Mouse (Mus musculus): ENCODE data around the gene Slc25a11. TPM values are rescaled to one million over a fixed set of nuclear protein-coding genes. Genes with fewer than 3 reads are reported as not detected.
A peak's percentile ranks its signal among the peaks of the same experiment; 100 is the strongest.

Gene Slc25a11
- polyA plus RNA-seq, 1 experiment from 2014 or later, result 171 TPM

DNA sequence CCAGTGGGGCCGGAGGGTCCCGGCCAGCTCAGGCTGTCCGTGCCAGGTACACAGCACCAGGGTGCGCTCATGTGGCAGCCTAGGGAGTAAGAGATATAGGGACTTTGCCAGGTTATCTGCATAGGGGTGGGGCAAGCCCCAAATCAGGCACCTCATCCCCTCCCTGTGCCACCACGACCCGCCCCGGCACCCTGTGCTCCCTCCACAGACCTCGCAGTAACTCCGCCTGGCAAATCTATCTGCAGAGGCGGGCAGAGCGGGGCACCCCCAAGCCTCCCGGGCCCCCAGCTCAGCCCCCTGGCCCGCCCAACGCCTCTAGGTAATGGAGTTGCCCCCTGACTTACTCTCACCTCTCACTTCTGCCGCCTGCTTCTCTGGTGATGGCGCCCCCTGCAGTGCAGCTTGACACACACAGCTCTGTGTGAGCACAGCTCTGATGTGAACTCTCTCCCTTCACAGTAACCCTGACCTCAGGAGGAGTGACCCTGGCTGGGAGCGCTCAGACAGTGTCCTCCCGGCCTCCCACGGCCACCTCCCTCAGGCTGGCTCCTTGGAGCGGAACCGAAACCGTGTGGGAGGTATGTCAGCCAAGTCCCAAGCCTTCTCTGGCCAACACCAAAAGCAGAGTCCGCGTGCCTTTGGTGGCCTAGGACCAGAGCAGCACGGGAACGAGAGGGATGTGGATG is 38.8 kb downstream of the Slc25a11 start:
- Histone ChIP-seq H3K4me3 (ENCODE audit: low read length) (no peak overlapping the region), H3K27me3 (ENCODE audit: control insufficient read depth, insufficient read depth, low read length) (no peaks in the 10 kb centered on the region), H3K9me3 (ENCODE audit: control insufficient read depth, low read length) (no peaks in the 10 kb centered on the region), H3K4me1 (ENCODE audit: control insufficient read depth, insufficient read depth, low read length) (0 out of 2 replicates have a peak, but pooled peaks cover 4% of the 10 kb centered on the region), H3K36me3 (ENCODE audit: control insufficient read depth, insufficient read depth, low read length) (peaks cover 95% of the 10 kb centered on the region), H3K27ac (ENCODE audit: low read depth, low read length) (0 out of 2 replicates have a peak overlapping the region, but pooled peaks have one; percentile 17), H3K9ac (ENCODE audit: low read depth, low read length) (0 out of 2 replicates have a peak overlapping the region, but pooled peaks have one; percentile 12), H3K4me2 (replicated peaks; ENCODE audit: low read depth, low read length) (no peak overlapping the region)
- WGBS, result 71% methylated on average over 26 of the region's 26 CpGs
- peak; percentile 65 for ATAC-seq (ENCODE audit: low FRiP score, low TSS enrichment)

DNA sequence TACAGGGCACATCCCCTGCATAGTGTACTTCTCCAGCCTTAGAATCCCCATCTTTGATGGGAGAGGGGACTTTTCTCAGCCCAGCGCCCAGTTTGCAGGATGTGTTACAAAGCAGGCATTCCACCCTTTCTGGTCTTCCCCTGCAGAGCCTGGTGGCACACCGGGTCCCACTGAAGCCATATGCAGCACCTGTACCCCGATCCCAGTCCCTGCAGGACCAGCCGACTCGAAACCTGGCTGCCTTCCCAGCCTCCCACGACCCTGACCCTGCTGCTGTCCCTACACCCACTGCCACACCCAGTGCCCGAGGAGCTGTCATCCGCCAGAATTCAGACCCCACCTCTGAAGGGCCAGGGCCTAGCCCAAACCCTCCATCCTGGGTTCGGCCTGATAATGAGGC is 39.7 kb downstream of the Slc25a11 start:
- ATAC-seq (ENCODE audit: low FRiP score, low TSS enrichment), result no peak
- Histone ChIP-seq H3K4me2 (replicated peaks; ENCODE audit: low read depth, low read length) (no peak overlapping the region), H3K4me1 (ENCODE audit: control insufficient read depth, insufficient read depth, low read length) (0 out of 2 replicates have a peak, but pooled peaks cover 4% of the 10 kb centered on the region), H3K27me3 (ENCODE audit: control insufficient read depth, insufficient read depth, low read length) (no peaks in the 10 kb centered on the region), H3K27ac (ENCODE audit: low read depth, low read length) (no peak overlapping the region), H3K4me3 (ENCODE audit: low read length) (no peak overlapping the region), H3K9me3 (ENCODE audit: control insufficient read depth, low read length) (no peaks in the 10 kb centered on the region), H3K36me3 (ENCODE audit: control insufficient read depth, insufficient read depth, low read length) (peaks cover 86% of the 10 kb centered on the region), H3K9ac (ENCODE audit: low read depth, low read length) (no peak overlapping the region)
- WGBS, result 89% methylated on average over 9 of the region's 9 CpGs

GRCm38 (mm10) chr11:70606717-70607116 is 40.6 kb downstream of the Slc25a11 start:
- no peak overlapping the region for H3K27ac ChIP-seq (ENCODE audit: low read depth, low read length)
- H3K4me1 ChIP-seq (ENCODE audit: control insufficient read depth, insufficient read depth, low read length), result 0 out of 2 replicates have a peak, but pooled peaks cover 4% of the 10 kb centered on the region
- no peak for ATAC-seq (ENCODE audit: low FRiP score, low TSS enrichment)
- WGBS, result 71% methylated on average over 12 of the region's 12 CpGs
- no peaks in the 10 kb centered on the region for H3K9me3 ChIP-seq (ENCODE audit: control insufficient read depth, low read length)
- no peak overlapping the region for H3K9ac ChIP-seq (ENCODE audit: low read depth, low read length)
- no peak overlapping the region for H3K4me3 ChIP-seq (ENCODE audit: low read length)
- H3K4me2 ChIP-seq (replicated peaks; ENCODE audit: low read depth, low read length), result no peak overlapping the region
- H3K27me3 ChIP-seq (ENCODE audit: control insufficient read depth, insufficient read depth, low read length), result no peaks in the 10 kb centered on the region
- H3K36me3 ChIP-seq (ENCODE audit: control insufficient read depth, insufficient read depth, low read length), result peaks cover 86% of the 10 kb centered on the region

DNA sequence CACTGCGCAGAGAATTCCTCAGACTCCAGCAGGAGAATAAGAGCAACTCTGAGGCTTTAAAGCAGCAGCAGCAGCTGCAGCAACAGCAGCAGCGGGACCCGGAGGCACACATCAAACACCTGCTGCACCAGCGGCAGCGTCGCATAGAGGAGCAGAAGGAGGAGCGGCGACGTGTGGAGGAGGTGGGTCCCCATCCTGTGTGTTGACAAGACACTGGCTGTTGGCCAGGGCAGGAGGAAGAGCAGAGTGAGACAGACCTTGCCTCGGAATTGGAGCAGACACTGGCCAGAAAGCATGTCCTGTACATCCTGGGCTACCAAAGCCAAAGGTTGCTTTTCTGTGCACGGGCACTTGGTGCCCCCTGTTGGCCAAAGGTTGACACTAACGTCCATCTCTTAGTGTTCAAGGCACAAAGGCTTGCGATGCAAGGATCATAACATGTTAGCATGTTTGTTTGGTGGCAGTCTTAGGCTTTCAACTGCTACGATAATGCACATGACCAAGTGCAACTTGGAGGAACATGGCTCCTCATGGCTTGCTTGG is 42.2 kb downstream of the Slc25a11 start:
- H3K9ac ChIP-seq (ENCODE audit: low read depth, low read length), result no peak overlapping the region
- no peak overlapping the region for H3K27ac ChIP-seq (ENCODE audit: low read depth, low read length)
- ATAC-seq (ENCODE audit: low FRiP score, low TSS enrichment), result no peak
- 63% methylated on average over 14 of the region's 14 CpGs for WGBS
- no peak overlapping the region for H3K4me3 ChIP-seq (ENCODE audit: low read length)
- peaks cover 75% of the 10 kb centered on the region for H3K36me3 ChIP-seq (ENCODE audit: control insufficient read depth, insufficient read depth, low read length)
- 0 out of 2 replicates have a peak, but pooled peaks cover 4% of the 10 kb centered on the region for H3K4me1 ChIP-seq (ENCODE audit: control insufficient read depth, insufficient read depth, low read length)
- H3K4me2 ChIP-seq (replicated peaks; ENCODE audit: low read depth, low read length), result no peak overlapping the region
- no peaks in the 10 kb centered on the region for H3K9me3 ChIP-seq (ENCODE audit: control insufficient read depth, low read length)
- H3K27me3 ChIP-seq (ENCODE audit: control insufficient read depth, insufficient read depth, low read length), result no peaks in the 10 kb centered on the region

GRCm38 (mm10) chr11:70598451-70598953 is 48.8 kb downstream of the Slc25a11 start:
- Histone ChIP-seq H3K4me3 (ENCODE audit: low read length) (no peak overlapping the region), H3K9me3 (ENCODE audit: control insufficient read depth, low read length) (no peaks in the 10 kb centered on the region), H3K36me3 (ENCODE audit: control insufficient read depth, insufficient read depth, low read length) (peaks cover 36% of the 10 kb centered on the region), H3K27me3 (ENCODE audit: control insufficient read depth, insufficient read depth, low read length) (no peaks in the 10 kb centered on the region), H3K4me2 (replicated peaks; ENCODE audit: low read depth, low read length) (no peak overlapping the region), H3K4me1 (ENCODE audit: control insufficient read depth, insufficient read depth, low read length) (no peaks in the 10 kb centered on the region), H3K9ac (ENCODE audit: low read depth, low read length) (no peak overlapping the region), H3K27ac (ENCODE audit: low read depth, low read length) (no peak overlapping the region)
- 91% methylated on average over 9 of the region's 9 CpGs for WGBS
- no peak for ATAC-seq (ENCODE audit: low FRiP score, low TSS enrichment)

- H3K9me3 ChIP-seq (ENCODE audit: control insufficient read depth, low read length), result no peaks in the 10 kb centered on the region
- peaks cover 35% of the 10 kb centered on the region for H3K36me3 ChIP-seq (ENCODE audit: control insufficient read depth, insufficient read depth, low read length)
- H3K27ac ChIP-seq (ENCODE audit: low read depth, low read length), result no peak overlapping the region
- H3K9ac ChIP-seq (ENCODE audit: low read depth, low read length), result no peak overlapping the region
- no peak for ATAC-seq (ENCODE audit: low FRiP score, low TSS enrichment)
- 86% methylated on average over 6 of the region's 6 CpGs for WGBS
- no peaks in the 10 kb centered on the region for H3K4me1 ChIP-seq (ENCODE audit: control insufficient read depth, insufficient read depth, low read length)
- no peak overlapping the region for H3K4me2 ChIP-seq (replicated peaks; ENCODE audit: low read depth, low read length)
- H3K4me3 ChIP-seq (ENCODE audit: low read length), result no peak overlapping the region
- no peaks in the 10 kb centered on the region for H3K27me3 ChIP-seq (ENCODE audit: control insufficient read depth, insufficient read depth, low read length)
Observed at GRCm38 (mm10) chr11:70597301-70597700, 50.0 kb downstream of the Slc25a11 start.

GRCm38 (mm10) chr11:70596094-70596493 is 51.2 kb downstream of the Slc25a11 start:
- no peak overlapping the region for H3K9ac ChIP-seq (ENCODE audit: low read depth, low read length)
- H3K4me2 ChIP-seq (replicated peaks; ENCODE audit: low read depth, low read length), result no peak overlapping the region
- H3K36me3 ChIP-seq (ENCODE audit: control insufficient read depth, insufficient read depth, low read length), result peaks cover 24% of the 10 kb centered on the region
- no peaks in the 10 kb centered on the region for H3K9me3 ChIP-seq (ENCODE audit: control insufficient read depth, low read length)
- ATAC-seq (ENCODE audit: low FRiP score, low TSS enrichment), result no peak
- no peaks in the 10 kb centered on the region for H3K27me3 ChIP-seq (ENCODE audit: control insufficient read depth, insufficient read depth, low read length)
- WGBS, result 82% methylated on average over 4 of the region's 4 CpGs
- H3K27ac ChIP-seq (ENCODE audit: low read depth, low read length), result peak overlapping the region; percentile 21; the same call in 1 of the 2 replicates
- H3K4me3 ChIP-seq (ENCODE audit: low read length), result no peak overlapping the region
- H3K4me1 ChIP-seq (ENCODE audit: control insufficient read depth, insufficient read depth, low read length), result no peaks in the 10 kb centered on the region

DNA sequence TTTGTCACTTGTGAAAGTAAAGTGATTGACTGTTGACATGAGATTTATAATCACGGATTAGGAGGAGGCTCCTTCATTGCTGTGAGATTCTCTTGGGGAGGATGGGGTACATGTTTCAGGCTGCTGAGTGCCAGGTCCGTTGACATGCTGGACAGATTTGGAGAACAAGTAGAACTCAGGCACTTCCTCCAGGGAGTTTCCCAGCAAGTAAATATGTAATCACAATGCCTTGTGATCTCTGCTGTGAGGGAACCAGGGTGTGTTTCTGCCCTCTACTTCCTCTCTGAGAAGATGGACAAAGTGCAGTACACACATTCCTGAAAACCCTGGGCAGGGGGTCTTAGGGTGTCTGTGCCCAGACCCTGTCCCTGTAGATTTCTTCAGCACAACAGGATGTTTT is 51.6 kb downstream of the Slc25a11 start:
- Histone ChIP-seq H3K9me3 (ENCODE audit: control insufficient read depth, low read length) (no peaks in the 10 kb centered on the region), H3K27ac (ENCODE audit: low read depth, low read length) (peak overlapping the region; percentile 21; the same call in 1 of the 2 replicates), H3K4me3 (ENCODE audit: low read length) (no peak overlapping the region), H3K4me1 (ENCODE audit: control insufficient read depth, insufficient read depth, low read length) (no peaks in the 10 kb centered on the region), H3K9ac (ENCODE audit: low read depth, low read length) (no peak overlapping the region), H3K36me3 (ENCODE audit: control insufficient read depth, insufficient read depth, low read length) (peaks cover 24% of the 10 kb centered on the region), H3K4me2 (replicated peaks; ENCODE audit: low read depth, low read length) (no peak overlapping the region), H3K27me3 (ENCODE audit: control insufficient read depth, insufficient read depth, low read length) (no peaks in the 10 kb centered on the region)
- ATAC-seq (ENCODE audit: low FRiP score, low TSS enrichment), result no peak
- WGBS, result 74% methylated on average over 2 of the region's 2 CpGs

Data from kidney, embryonic 14.5 days (tissue).